Mouse (Mus musculus) splenic B cell, adult 2 months (primary cell): Measurements from ENCODE around the gene Slc38a2.

Experiments
- DNase-seq: peaks from one replicate; pipeline ENCODE4 v3.0.0-alpha.2; 2011; ENCODE audit warnings: low read depth, low spot score
- H3K27me3 ChIP-seq: 2 replicates; pipeline ENCODE4 v1.6.1; 2012; ENCODE audit warnings: mild to moderate bottlenecking, low read length, moderate library complexity, mixed read lengths; ENCODE audit not compliant: control insufficient read depth, poor library complexity, insufficient read depth, severe bottlenecking
- H3K36me3 ChIP-seq: 2 replicates; pipeline ENCODE4 v1.6.1; 2012; ENCODE audit warnings: mild to moderate bottlenecking, low read length, moderate library complexity, mixed read lengths; ENCODE audit not compliant: control insufficient read depth, poor library complexity, insufficient read depth, severe bottlenecking

The Slc38a2 gene

GRCm38 (mm10) chr15:96699521-96700511 is at the start of gene Slc38a2:
TSS of gene Slc38a2 (minus strand) at chr15:96699730.
- peaks cover 15% of the 10 kb centered on the region; the same call in 1 of the 2 replicates for H3K36me3 ChIP-seq
- peak; percentile 93 for DNase-seq
- H3K27me3 ChIP-seq, result no peaks in the 10 kb centered on the region

- DNase-seq, result no peak
- Histone ChIP-seq H3K36me3 (no peaks in the 10 kb centered on the region), H3K27me3 (no peaks in the 10 kb centered on the region)
Observed at GRCm38 (mm10) chr15:96749101-96749500, 49.6 kb upstream of the Slc38a2 start.

GRCm38 (mm10) chr15:96747551-96747950 is 48.0 kb upstream of the Slc38a2 start:
- no peak for DNase-seq

GRCm38 (mm10) chr15:96746986-96747385 is 47.5 kb upstream of the Slc38a2 start:
- no peak for DNase-seq
- no peaks in the 10 kb centered on the region for H3K27me3 ChIP-seq
- no peaks in the 10 kb centered on the region for H3K36me3 ChIP-seq

More at GRCm38 (mm10) chr15:96747551-96747950, 48.0 kb upstream of the Slc38a2 start:
- H3K36me3 ChIP-seq, result no peaks in the 10 kb centered on the region
- H3K27me3 ChIP-seq, result no peaks in the 10 kb centered on the region

- Histone ChIP-seq H3K27me3 (no peaks in the 10 kb centered on the region), H3K36me3 (no peaks in the 10 kb centered on the region)
- DNase-seq, result no peak
Observed at GRCm38 (mm10) chr15:96745299-96745698, 45.8 kb upstream of the Slc38a2 start.

GRCm38 (mm10) chr15:96744882-96745296 is 45.4 kb upstream of the Slc38a2 start:
- Histone ChIP-seq H3K27me3 (no peaks in the 10 kb centered on the region), H3K36me3 (no peaks in the 10 kb centered on the region)
- peak; percentile 75 for DNase-seq

- no peaks in the 10 kb centered on the region for H3K36me3 ChIP-seq
- no peak for DNase-seq
- H3K27me3 ChIP-seq, result no peaks in the 10 kb centered on the region
Observed at GRCm38 (mm10) chr15:96744153-96744881, 44.8 kb upstream of the Slc38a2 start.

GRCm38 (mm10) chr15:96743257-96743656 is 43.7 kb upstream of the Slc38a2 start:
- no peak for DNase-seq

GRCm38 (mm10) chr15:96742591-96743241 is 43.2 kb upstream of the Slc38a2 start:
- Histone ChIP-seq H3K27me3 (no peaks in the 10 kb centered on the region), H3K36me3 (no peaks in the 10 kb centered on the region)
- DNase-seq, result no peak

More at GRCm38 (mm10) chr15:96743257-96743656, 43.7 kb upstream of the Slc38a2 start:
- H3K36me3 ChIP-seq, result no peaks in the 10 kb centered on the region
- no peaks in the 10 kb centered on the region for H3K27me3 ChIP-seq

- Histone ChIP-seq H3K27me3 (no peaks in the 10 kb centered on the region), H3K36me3 (no peaks in the 10 kb centered on the region)
- DNase-seq, result no peak
Observed at GRCm38 (mm10) chr15:96740865-96741561, 41.5 kb upstream of the Slc38a2 start.

GRCm38 (mm10) chr15:96740091-96740490 is 40.6 kb upstream of the Slc38a2 start:
- Histone ChIP-seq H3K27me3 (no peaks in the 10 kb centered on the region), H3K36me3 (no peaks in the 10 kb centered on the region)
- DNase-seq, result no peak

- Histone ChIP-seq H3K36me3 (no peaks in the 10 kb centered on the region), H3K27me3 (no peaks in the 10 kb centered on the region)
- DNase-seq, result no peak
Observed at GRCm38 (mm10) chr15:96736663-96737385, 37.3 kb upstream of the Slc38a2 start.

- Histone ChIP-seq H3K27me3 (no peaks in the 10 kb centered on the region), H3K36me3 (no peaks in the 10 kb centered on the region)
- no peak for DNase-seq
Observed at GRCm38 (mm10) chr15:96735562-96736160, 36.1 kb upstream of the Slc38a2 start.
